Mouse (Mus musculus) liver, postnatal 0 days (tissue): ENCODE results near the gene Ldhb. TPM values are rescaled to one million over a fixed set of nuclear protein-coding genes. Genes with fewer than 3 reads are reported as not detected.
"Not testable (repeated sequence)": the region's sequence is repeated elsewhere in the genome, so short reads cannot be mapped to it uniquely, and the experiment has no call there.

Experiments used
- ATAC-seq: fragments of 200-750 bp; cut with Nextera tagmentation; 2 replicates; pipeline ENCODE4 v1.8.0; 2017; ENCODE audit warnings: mild to moderate bottlenecking, moderate library complexity
- DNase-seq: peaks from one replicate; pipeline ENCODE4 v3.0.0-alpha.2; 2016
- H3K27ac ChIP-seq: fragments of 300-500 bp; sonication (generic); 2 replicates; pipeline ENCODE4 v1.5.1; 2014; ENCODE audit warnings: antibody characterized with exemption, moderate library complexity, mild to moderate bottlenecking, low read depth
- H3K27me3 ChIP-seq: fragments of 300-500 bp; sonication (generic); 2 replicates; pipeline ENCODE4 v1.6.1; 2014; ENCODE audit warnings: low read length, control low read depth, mixed read lengths; ENCODE audit not compliant: insufficient read depth
- H3K36me3 ChIP-seq: fragments of 300-500 bp; sonication (generic); replicated peaks from 2 replicates; pipeline ENCODE4 v1.6.1; 2014; ENCODE audit warnings: mild to moderate bottlenecking, control low read depth, low read length, moderate library complexity, mixed read lengths; ENCODE audit not compliant: insufficient read depth
- H3K4me1 ChIP-seq: fragments of 300-500 bp; sonication (generic); 2 replicates; pipeline ENCODE4 v1.6.1; 2014; ENCODE audit warnings: antibody characterized with exemption, mild to moderate bottlenecking, control low read depth; ENCODE audit not compliant: insufficient read depth
- H3K4me2 ChIP-seq: fragments of 300-500 bp; sonication (generic); 2 replicates; pipeline ENCODE4 v1.6.1; 2014; ENCODE audit warnings: low read depth, mild to moderate bottlenecking, low read length, moderate library complexity, mixed read lengths
- H3K4me3 ChIP-seq: fragments of 300-500 bp; sonication (generic); 2 replicates; pipeline ENCODE4 v1.5.1; 2014; ENCODE audit warnings: low read depth, low read length
- H3K9ac ChIP-seq: fragments of 300-500 bp; sonication (generic); replicated peaks from 2 replicates; pipeline ENCODE4 v1.6.1; 2014; ENCODE audit warnings: mild to moderate bottlenecking, moderate library complexity
- H3K9me3 ChIP-seq: fragments of 300-500 bp; sonication (generic); 2 replicates; pipeline ENCODE4 v1.6.1; 2016; ENCODE audit warnings: mild to moderate bottlenecking, control low read depth, low read length, mixed read lengths
- CTCF ChIP-seq: sonication (generic); IDR thresholded peaks from 2 replicates; pipeline ENCODE4 v1.5.1; 2016; ENCODE audit warnings: antibody characterized with exemption, low read depth
- EP300 ChIP-seq: IDR thresholded peaks from 2 replicates; pipeline ENCODE4 v1.6.1; 2016; ENCODE audit warnings: antibody characterized with exemption, low read depth, mild to moderate bottlenecking
- WGBS: fragments of 180-500 bp; shearing (Covaris S2); extraction: QIAGEN DNeasy Blood & Tissue Kit; methylation state at CpG from one replicate; pipeline ENCODE4 v1.1.7; 2014; ENCODE audit not compliant: insufficient replicate concordance; 5-methylcytosine and 5-hydroxymethylcytosine counted together
- polyA plus RNA-seq: library from polyadenylated mRNA; unstranded; fragments of >200 nt; fragmentation: Nextera tagmentation; extraction: Ambion mirVana; gene quantifications from 2 replicates; pipeline ENCODE4 v1.2.1, GENCODE M21; 2015

The Ldhb gene
- polyA plus RNA-seq, 1 experiment from 2014 or later, result 12.9 TPM

- no peak overlapping the region for H3K9ac ChIP-seq
- TF ChIP-seq CTCF, result no peak
- no peak for TF ChIP-seq EP300
- H3K4me3 ChIP-seq, result peak overlapping the region; percentile 38
- H3K27ac ChIP-seq, result no peak overlapping the region
- H3K4me1 ChIP-seq, result peaks cover 9% of the 10 kb centered on the region
- H3K36me3 ChIP-seq, result no peaks in the 10 kb centered on the region
- 10% methylated on average over 30 of the region's 30 CpGs for WGBS
- H3K9me3 ChIP-seq, result no peaks in the 10 kb centered on the region
- peak; percentile 14; the same call in 1 of the 2 replicates for ATAC-seq
- H3K4me2 ChIP-seq, result peak overlapping the region; percentile 77
- H3K27me3 ChIP-seq, result no peaks in the 10 kb centered on the region
- no peak for DNase-seq
These were observed 548 bp downstream of the Ldhb start for GRCm38 (mm10) chr6:142507033-142507784.

GRCm38 (mm10) chr6:142506338-142507032 lies 1.3 kb downstream of the Ldhb start:
- H3K9ac ChIP-seq, result no peak overlapping the region
- TF ChIP-seq CTCF, result no peak
- no peak for TF ChIP-seq EP300
- no peak overlapping the region for H3K27ac ChIP-seq
- H3K4me3 ChIP-seq, result no peak overlapping the region
- no peaks in the 10 kb centered on the region for H3K27me3 ChIP-seq
- no peak for DNase-seq
- no peaks in the 10 kb centered on the region for H3K9me3 ChIP-seq
- peaks cover 9% of the 10 kb centered on the region for H3K4me1 ChIP-seq
- 30% methylated on average over 10 of the region's 10 CpGs for WGBS
- no peaks in the 10 kb centered on the region for H3K36me3 ChIP-seq
- no peak for ATAC-seq
- peak overlapping the region; percentile 77; the same call in 1 of the 2 replicates for H3K4me2 ChIP-seq

DNA sequence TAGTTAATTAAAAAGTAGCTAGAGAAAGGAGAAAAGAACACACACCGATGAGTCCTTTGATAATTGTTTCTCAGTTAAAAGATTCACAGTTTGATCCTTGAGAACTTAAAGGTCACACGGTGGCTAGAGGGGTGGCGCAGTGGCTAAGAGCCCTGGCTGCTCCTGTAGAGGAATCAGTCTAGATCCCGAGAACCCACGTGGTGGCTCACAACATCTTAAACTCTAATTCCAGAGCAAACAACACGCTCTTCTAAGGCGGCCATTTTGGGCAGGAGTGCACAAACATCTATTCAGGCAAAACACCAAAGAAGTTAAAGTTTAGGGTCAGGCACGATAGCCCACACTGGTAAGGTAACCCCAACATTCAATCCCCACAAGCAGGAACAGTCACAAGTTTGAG lies 4.2 kb downstream of the Ldhb start:
- 71% methylated on average over 8 of the region's 8 CpGs for WGBS
- H3K4me1 ChIP-seq, result peaks cover 9% of the 10 kb centered on the region
- H3K27ac ChIP-seq, result no peak overlapping the region
- H3K9me3 ChIP-seq, result no peaks in the 10 kb centered on the region
- TF ChIP-seq EP300, result no peak
- TF ChIP-seq CTCF, result no peak
- ATAC-seq (no peak), DNase-seq (no peak)
- no peak overlapping the region for H3K4me2 ChIP-seq
- no peak overlapping the region for H3K4me3 ChIP-seq
- H3K9ac ChIP-seq, result no peak overlapping the region
- no peaks in the 10 kb centered on the region for H3K27me3 ChIP-seq
- no peaks in the 10 kb centered on the region for H3K36me3 ChIP-seq

DNA sequence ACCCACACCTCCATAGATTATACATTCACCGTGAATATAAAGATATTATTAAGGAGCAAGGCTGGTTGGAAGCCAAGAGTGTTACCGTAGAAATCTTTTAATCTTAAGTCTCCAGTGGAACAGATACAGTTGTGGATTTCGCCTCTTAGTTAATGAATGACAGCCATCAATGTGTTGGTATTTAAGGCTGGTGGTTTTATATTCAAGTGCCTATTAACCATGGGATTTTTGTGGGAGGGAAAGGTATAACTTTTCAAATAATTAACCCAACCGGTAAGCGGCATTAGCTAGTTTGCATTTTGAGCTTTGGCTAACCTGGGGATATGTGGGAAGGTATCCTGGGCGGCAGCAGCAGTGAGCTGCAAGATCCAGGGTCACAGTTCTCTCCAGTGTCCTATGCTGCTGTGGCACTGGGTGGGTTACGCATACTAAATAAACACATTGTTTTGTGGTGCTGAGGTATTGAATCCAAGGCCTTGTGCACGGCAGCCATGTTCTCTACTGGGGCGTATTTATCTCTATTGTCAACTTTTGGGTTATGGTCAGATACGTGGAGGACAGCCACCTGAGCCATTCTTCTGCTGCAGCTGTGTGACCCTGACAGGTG lies 5.1 kb downstream of the Ldhb start:
- Histone ChIP-seq H3K27ac (no peak overlapping the region), H3K9ac (no peak overlapping the region), H3K4me3 (no peak overlapping the region), H3K36me3 (no peaks in the 10 kb centered on the region), H3K4me1 (peaks cover 4% of the 10 kb centered on the region), H3K27me3 (no peaks in the 10 kb centered on the region), H3K9me3 (no peaks in the 10 kb centered on the region), H3K4me2 (no peak overlapping the region)
- WGBS, result 80% methylated on average over 10 of the region's 10 CpGs
- no peak for TF ChIP-seq EP300
- no peak for TF ChIP-seq CTCF
- ATAC-seq (no peak), DNase-seq (no peak)

DNA sequence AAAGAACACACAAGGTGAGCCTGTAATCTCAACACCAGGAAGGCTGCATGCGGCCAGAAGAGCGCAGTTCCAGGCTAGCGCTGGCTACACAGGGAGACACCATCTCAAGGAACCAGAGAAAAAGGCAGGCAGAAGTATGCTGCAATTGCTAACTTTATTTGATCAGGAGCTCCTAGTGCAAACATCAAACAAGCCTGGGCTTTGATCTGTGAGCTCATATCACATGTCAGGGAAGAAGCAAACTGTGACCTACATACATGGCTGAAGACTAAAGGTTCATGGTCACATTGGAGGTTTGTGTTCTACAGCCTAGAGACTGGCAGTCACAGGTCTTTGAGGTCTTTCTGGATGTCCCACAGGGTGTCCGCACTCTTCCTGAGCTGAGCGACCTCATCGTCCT lies 17.6 kb downstream of the Ldhb start:
- not testable (repeated sequence) for H3K4me3 ChIP-seq, H3K27ac ChIP-seq, H3K36me3 ChIP-seq, H3K4me1 ChIP-seq, H3K9ac ChIP-seq, H3K9me3 ChIP-seq, DNase-seq, H3K27me3 ChIP-seq
- peak; percentile 77 for ATAC-seq
- H3K4me2 ChIP-seq, result 0 out of 2 replicates have a peak overlapping the region, but pooled peaks have one; percentile 13
- WGBS, result 61% methylated on average over 6 of the region's 6 CpGs

DNA sequence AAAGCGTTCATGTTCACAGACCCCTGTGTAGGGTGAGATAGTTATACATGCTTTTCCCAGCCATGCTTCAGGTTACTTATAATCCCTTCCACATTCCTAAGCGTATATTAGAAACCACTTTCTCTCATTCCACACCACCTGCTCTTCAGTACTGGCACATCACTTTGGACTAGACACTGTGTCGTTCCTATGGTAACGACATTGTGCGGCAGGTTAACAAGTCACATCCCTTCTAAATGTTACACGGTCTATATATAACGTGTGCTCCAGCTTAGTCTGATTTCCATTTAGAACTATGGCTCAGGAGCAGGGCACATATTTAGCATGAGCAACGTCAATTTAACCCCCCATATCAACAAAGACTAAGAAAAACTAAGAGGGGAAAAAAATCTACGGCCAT lies 20.1 kb downstream of the Ldhb start:
- no peak for TF ChIP-seq EP300
- TF ChIP-seq CTCF, result no peak
- Histone ChIP-seq H3K4me3 (no peak overlapping the region), H3K9me3 (no peaks in the 10 kb centered on the region), H3K9ac (no peak overlapping the region), H3K4me1 (no peaks in the 10 kb centered on the region), H3K27ac (no peak overlapping the region), H3K36me3 (no peaks in the 10 kb centered on the region), H3K4me2 (no peak overlapping the region), H3K27me3 (no peaks in the 10 kb centered on the region)
- no peak for ATAC-seq
- 87% methylated on average over 9 of the region's 9 CpGs for WGBS
- no peak for DNase-seq
